In genomic region chr11:70499566-70500475, GRCm38 (mm10) we compare ENCODE assay signal across 11 mouse cellular contexts. TPM values are rescaled to one million over a fixed set of nuclear protein-coding genes. Genes with fewer than 3 reads are reported as not detected.
DNase-seq lines count a peak whose midpoint lies in the region; ATAC-seq and TF ChIP-seq lines count a peak whose summit lies in the region.
"Had no signal": no experiment of that assay in that cellular context is flagged by ENCODE, and none has a peak within 500 bp of the region (broad histone marks: within the 10 kb centered on the region; RNA-seq: fewer than 3 reads in every experiment).

No protein-coding gene starts in this region.

- ATAC-seq in midbrain, embryonic 14.5 days (ENCODE audit: low FRiP score, low TSS enrichment), result no peak
- no peak for ATAC-seq in midbrain, embryonic 11.5 days (ENCODE audit: low FRiP score)
- ATAC-seq in kidney, embryonic 16.5 days (ENCODE audit: low FRiP score, low TSS enrichment), result no peak
- no peak for ATAC-seq in neural tube, embryonic 15.5 days (ENCODE audit: low FRiP score)
- ATAC-seq: forebrain, embryonic 14.5 days had no signal

- no peaks in the 10 kb centered on the region for H3K9me3 ChIP-seq in midbrain, embryonic 14.5 days (ENCODE audit: control insufficient read depth, low read length)
- H3K9me3 ChIP-seq in midbrain, embryonic 11.5 days (ENCODE audit: control insufficient read depth, low read length), result no peaks in the 10 kb centered on the region
- H3K9me3 ChIP-seq in kidney, embryonic 16.5 days (ENCODE audit: low read length), result no peaks in the 10 kb centered on the region
- no peaks in the 10 kb centered on the region for H3K9me3 ChIP-seq in neural tube, embryonic 15.5 days (replicated peaks)
- H3K9me3 ChIP-seq: lung, embryonic 15.5 days had no signal

- DNase-seq in cerebellum, adult 9-10 months, result peak; percentile 14
- DNase-seq in cerebellum, adult 11 months, result no peak
- peak; percentile 17 for DNase-seq in midbrain, embryonic 14.5 days
- no peak for DNase-seq in midbrain, embryonic 11.5 days (ENCODE audit: low spot score, missing footprints)
- DNase-seq in left cerebral cortex, postnatal 25 days (ENCODE audit: low spot score in 2 of 2), result no peak

- TF ChIP-seq POLR2A in small intestine, adult 2 months (IDR thresholded peaks at IDR 0.05; ENCODE audit: low read depth, low read length), result no peak

- H3K4me1 ChIP-seq in midbrain, embryonic 14.5 days (ENCODE audit: control insufficient read depth, insufficient read depth, low read length), result no peaks in the 10 kb centered on the region
- no peaks in the 10 kb centered on the region for H3K4me1 ChIP-seq in midbrain, embryonic 11.5 days (ENCODE audit: control insufficient read depth, insufficient read depth, low read length)
- H3K4me1 ChIP-seq in kidney, embryonic 16.5 days (ENCODE audit: insufficient read depth, low read length), result no peaks in the 10 kb centered on the region; the same call in 1 of the 2 replicates
- peaks cover 23% of the 10 kb centered on the region for H3K4me1 ChIP-seq in small intestine, adult 2 months (ENCODE audit: control insufficient read depth, insufficient read depth, insufficient read length, low read length)
- no peaks in the 10 kb centered on the region for H3K4me1 ChIP-seq in neural tube, embryonic 15.5 days
- H3K4me1 ChIP-seq: lung, embryonic 15.5 days had no signal

- H3K27ac ChIP-seq in midbrain, embryonic 14.5 days (replicated peaks; ENCODE audit: low read depth, low read length), result no peak overlapping the region
- H3K27ac ChIP-seq in midbrain, embryonic 11.5 days (ENCODE audit: low read depth, low read length), result no peak overlapping the region
- H3K27ac ChIP-seq in kidney, embryonic 16.5 days (ENCODE audit: low read length), result peak overlapping the region; percentile 15; the same call in 1 of the 2 replicates
- H3K27ac ChIP-seq in small intestine, adult 2 months (ENCODE audit: insufficient read depth, low read depth, low read length), result peak overlapping the region; percentile 83
- H3K27ac ChIP-seq in neural tube, embryonic 15.5 days (replicated peaks), result no peak overlapping the region
- H3K27ac ChIP-seq: hindbrain, embryonic 14.5 days; lung, embryonic 15.5 days had no signal

- no peaks in the 10 kb centered on the region for H3K36me3 ChIP-seq in midbrain, embryonic 14.5 days (ENCODE audit: control insufficient read depth, insufficient read depth, low read length)
- no peaks in the 10 kb centered on the region for H3K36me3 ChIP-seq in midbrain, embryonic 11.5 days (ENCODE audit: control insufficient read depth, insufficient read depth, low read length)
- no peaks in the 10 kb centered on the region for H3K36me3 ChIP-seq in kidney, embryonic 16.5 days (ENCODE audit: insufficient read depth, low read length)
- no peaks in the 10 kb centered on the region for H3K36me3 ChIP-seq in small intestine, adult 2 months (ENCODE audit: control insufficient read depth, insufficient read depth, low read length)
- H3K36me3 ChIP-seq in neural tube, embryonic 15.5 days, result no peaks in the 10 kb centered on the region
- H3K36me3 ChIP-seq: lung, embryonic 15.5 days had no signal

- 67% methylated on average over 14 of the region's 14 CpGs for WGBS in midbrain, embryonic 14.5 days
- 75% methylated on average over 14 of the region's 14 CpGs for WGBS in midbrain, embryonic 11.5 days
- 65% methylated on average over 14 of the region's 14 CpGs for WGBS in kidney, embryonic 16.5 days
- 39% methylated on average over 14 of the region's 14 CpGs for WGBS in small intestine, adult 2 months
- 73% methylated on average over 14 of the region's 14 CpGs for WGBS in neural tube, embryonic 15.5 days

- H3K9ac ChIP-seq in midbrain, embryonic 14.5 days (replicated peaks; ENCODE audit: low read length), result no peak overlapping the region
- H3K9ac ChIP-seq in midbrain, embryonic 11.5 days (ENCODE audit: low read length), result no peak overlapping the region
- no peak overlapping the region for H3K9ac ChIP-seq in kidney, embryonic 16.5 days (replicated peaks; ENCODE audit: low read length)
- no peak overlapping the region for H3K9ac ChIP-seq in neural tube, embryonic 15.5 days (replicated peaks)
- H3K9ac ChIP-seq: hindbrain, embryonic 14.5 days; lung, embryonic 15.5 days had no signal

- no peak overlapping the region for H3K4me2 ChIP-seq in midbrain, embryonic 14.5 days (ENCODE audit: low read length)
- no peak overlapping the region for H3K4me2 ChIP-seq in midbrain, embryonic 11.5 days
- no peak overlapping the region for H3K4me2 ChIP-seq in kidney, embryonic 16.5 days (replicated peaks; ENCODE audit: low read depth, low read length)
- H3K4me2 ChIP-seq in neural tube, embryonic 15.5 days, result no peak overlapping the region
- H3K4me2 ChIP-seq: hindbrain, embryonic 14.5 days; lung, embryonic 15.5 days had no signal

- no peak for TF ChIP-seq CTCF in small intestine, adult 2 months (IDR thresholded peaks at IDR 0.05; ENCODE audit: extremely low read depth, insufficient read length, insufficient replicate concordance, low read depth, low read length)

- H3K4me3 ChIP-seq in midbrain, embryonic 14.5 days (replicated peaks; ENCODE audit: low read depth, low read length), result no peak overlapping the region
- H3K4me3 ChIP-seq in midbrain, embryonic 11.5 days (ENCODE audit: low read depth, low read length), result no peak overlapping the region
- H3K4me3 ChIP-seq in kidney, embryonic 16.5 days (ENCODE audit: low read length), result no peak overlapping the region
- H3K4me3 ChIP-seq in small intestine, adult 2 months (ENCODE audit: low read depth, low read length), result no peak overlapping the region
- H3K4me3 ChIP-seq in neural tube, embryonic 15.5 days (replicated peaks), result no peak overlapping the region
- H3K4me3 ChIP-seq: lung, embryonic 15.5 days had no signal

- intact Hi-C loops in left cerebral cortex, postnatal 25 days (cut with DNase I), result no loop called here

- H3K27me3 ChIP-seq in midbrain, embryonic 14.5 days (ENCODE audit: control insufficient read depth, insufficient read depth, low read length), result no peaks in the 10 kb centered on the region
- no peaks in the 10 kb centered on the region for H3K27me3 ChIP-seq in midbrain, embryonic 11.5 days (ENCODE audit: control insufficient read depth, insufficient read depth, low read length)
- H3K27me3 ChIP-seq in kidney, embryonic 16.5 days (ENCODE audit: insufficient read depth, low read length), result no peaks in the 10 kb centered on the region
- no peaks in the 10 kb centered on the region for H3K27me3 ChIP-seq in small intestine, adult 2 months (ENCODE audit: control insufficient read depth, insufficient read depth, low read length)
- H3K27me3 ChIP-seq in neural tube, embryonic 15.5 days (replicated peaks), result 0 out of 2 replicates have a peak, but pooled peaks cover 2% of the 10 kb centered on the region
- H3K27me3 ChIP-seq: lung, embryonic 15.5 days had no signal

RNA-seq across cellular contexts. Expression of gene Tm4sf5, which starts 5.2 kb away (rescaled TPM):
- polyA plus RNA-seq in midbrain, embryonic 14.5 days (2014; fragmentation: Nextera tagmentation; extraction: Ambion mirVana), result 4.7 and 5.3 TPM in 2 replicates
- polyA plus RNA-seq in midbrain, embryonic 11.5 days (2014; fragmentation: Nextera tagmentation; extraction: Ambion mirVana), result not detected in 2 replicates
- polyA plus RNA-seq in kidney, embryonic 16.5 days (2015; fragmentation: Nextera tagmentation; extraction: Ambion mirVana), result 0.69 and 0.80 TPM in 2 replicates
- polyA plus RNA-seq in small intestine, adult 2 months (2012; rRNA removed), result 331 and 587 TPM in 2 replicates
- not detected for total RNA-seq in left cerebral cortex, postnatal 25 days (2021)
- polyA plus RNA-seq in neural tube, embryonic 15.5 days (2015; fragmentation: Nextera tagmentation; extraction: Ambion mirVana), result 1.5 and 6.4 TPM in 2 replicates

RNA-seq across cellular contexts. Expression of gene Vmo1, which starts 14.6 kb away (rescaled TPM):
- polyA plus RNA-seq in midbrain, embryonic 14.5 days (2014; fragmentation: Nextera tagmentation; extraction: Ambion mirVana), result not detected in 2 replicates
- polyA plus RNA-seq in midbrain, embryonic 11.5 days (2014; fragmentation: Nextera tagmentation; extraction: Ambion mirVana), result 0.42 TPM in 1 of 2 replicates, not detected in the other
- polyA plus RNA-seq in kidney, embryonic 16.5 days (2015; fragmentation: Nextera tagmentation; extraction: Ambion mirVana), result 0.37 and 0.50 TPM in 2 replicates
- polyA plus RNA-seq in small intestine, adult 2 months (2012; rRNA removed), result not detected in 2 replicates
- total RNA-seq in left cerebral cortex, postnatal 25 days (2021), result not detected
- polyA plus RNA-seq in neural tube, embryonic 15.5 days (2015; fragmentation: Nextera tagmentation; extraction: Ambion mirVana), result 0.32 and 0.96 TPM in 2 replicates
- polyA plus RNA-seq: hindbrain, embryonic 14.5 days had no signal

RNA-seq across cellular contexts. Expression of gene Gltpd2, which starts 19.2 kb away (rescaled TPM):
- 0.42 and 0.64 TPM in 2 replicates for polyA plus RNA-seq in midbrain, embryonic 14.5 days (2014; fragmentation: Nextera tagmentation; extraction: Ambion mirVana)
- 0.18 and 0.22 TPM in 2 replicates for polyA plus RNA-seq in midbrain, embryonic 11.5 days (2014; fragmentation: Nextera tagmentation; extraction: Ambion mirVana)
- polyA plus RNA-seq in kidney, embryonic 16.5 days (2015; fragmentation: Nextera tagmentation; extraction: Ambion mirVana), result 0.51 and 0.62 TPM in 2 replicates
- polyA plus RNA-seq in small intestine, adult 2 months (2012; rRNA removed), result 4.3 and 8.4 TPM in 2 replicates
- not detected for total RNA-seq in left cerebral cortex, postnatal 25 days (2021)
- polyA plus RNA-seq in neural tube, embryonic 15.5 days (2015; fragmentation: Nextera tagmentation; extraction: Ambion mirVana), result 0.15 and 0.41 TPM in 2 replicates

RNA-seq across cellular contexts. Expression of gene Psmb6, which starts 25.3 kb away (rescaled TPM):
- polyA plus RNA-seq in midbrain, embryonic 14.5 days (2014; fragmentation: Nextera tagmentation; extraction: Ambion mirVana), result 744 and 849 TPM in 2 replicates
- polyA plus RNA-seq in midbrain, embryonic 11.5 days (2014; fragmentation: Nextera tagmentation; extraction: Ambion mirVana), result 826 and 909 TPM in 2 replicates
- 789 and 872 TPM in 2 replicates for polyA plus RNA-seq in kidney, embryonic 16.5 days (2015; fragmentation: Nextera tagmentation; extraction: Ambion mirVana)
- 146 and 264 TPM in 2 replicates for polyA plus RNA-seq in small intestine, adult 2 months (2012; rRNA removed)
- total RNA-seq in left cerebral cortex, postnatal 25 days (2021), result 100 to 1,000 TPM; 172 to 186 TPM
- 756 and 815 TPM in 2 replicates for polyA plus RNA-seq in neural tube, embryonic 15.5 days (2015; fragmentation: Nextera tagmentation; extraction: Ambion mirVana)

RNA-seq across cellular contexts. Expression of gene Gm40193, which starts 32.9 kb away (rescaled TPM):
- polyA plus RNA-seq in midbrain, embryonic 14.5 days (2014; fragmentation: Nextera tagmentation; extraction: Ambion mirVana), result not detected in 2 replicates
- polyA plus RNA-seq in midbrain, embryonic 11.5 days (2014; fragmentation: Nextera tagmentation; extraction: Ambion mirVana), result not detected in 2 replicates
- polyA plus RNA-seq in kidney, embryonic 16.5 days (2015; fragmentation: Nextera tagmentation; extraction: Ambion mirVana), result not detected in 2 replicates
- not detected in 2 replicates for polyA plus RNA-seq in small intestine, adult 2 months (2012; rRNA removed)
- total RNA-seq in left cerebral cortex, postnatal 25 days (2021), result not detected
- polyA plus RNA-seq in neural tube, embryonic 15.5 days (2015; fragmentation: Nextera tagmentation; extraction: Ambion mirVana), result not detected in 2 replicates
- polyA plus RNA-seq: forebrain, embryonic 14.5 days; hindbrain, embryonic 14.5 days; lung, embryonic 15.5 days had no signal

Comparison
In these comparisons a context has a peak if more than half of its experiments do, and no peak if none do; other contexts are left out.
1. DNase-seq: peak in cerebellum, adult 9-10 months (single experiment) and midbrain, embryonic 14.5 days (single experiment); none in cerebellum, adult 11 months (single experiment), midbrain, embryonic 11.5 days (single experiment) and left cerebral cortex, postnatal 25 days (0 of 2).
2. H3K27ac ChIP-seq: peak in kidney, embryonic 16.5 days (single experiment) and small intestine, adult 2 months (single experiment); none in midbrain, embryonic 14.5 days (single experiment), midbrain, embryonic 11.5 days (single experiment) and neural tube, embryonic 15.5 days (single experiment).
3. RNA of gene Tm4sf5, which starts 5.2 kb away (polyA plus RNA-seq): 331 to 587 TPM in small intestine, adult 2 months; 4.7 to 5.3 TPM in midbrain, embryonic 14.5 days, 1.5 to 6.4 TPM in neural tube, embryonic 15.5 days, 0.69 to 0.80 TPM in kidney, embryonic 16.5 days and not detected in midbrain, embryonic 11.5 days; every median in the first group is over 10 times any median in the second.